Comparison of ENCODE assay signal across 25 mouse cellular contexts in the genomic region with DNA sequence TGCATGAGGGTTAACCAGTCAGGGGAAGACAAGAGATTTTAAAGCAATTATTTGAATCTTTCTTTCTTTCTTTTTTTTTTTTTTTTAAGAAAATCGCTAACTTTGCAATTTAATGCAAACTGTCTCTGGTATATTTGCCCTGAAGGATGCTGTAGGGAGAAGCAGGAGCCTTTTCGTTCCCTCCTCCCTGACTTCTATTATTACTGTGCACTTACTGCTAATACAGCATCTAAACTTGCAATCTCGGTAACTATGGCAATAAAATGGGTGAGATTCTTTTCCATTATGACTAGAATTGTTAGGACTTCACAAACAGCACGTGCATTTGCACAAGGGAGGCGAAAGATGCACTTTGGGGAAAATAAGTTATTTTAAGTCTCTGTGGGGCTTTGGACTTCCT.
"Had no signal": no experiment of that assay in that cellular context is flagged by ENCODE, and none has a peak within 500 bp of the region (broad histone marks: within the 10 kb centered on the region; RNA-seq: fewer than 3 reads in every experiment).

No protein-coding gene starts in this region.

- H3K27ac ChIP-seq: gastrocnemius, adult 2 months; heart, embryonic 10.5 days; hindbrain, embryonic 10.5 days; hindbrain, embryonic 12.5 days; hindbrain, embryonic 14.5 days; intestine, embryonic 15.5 days; layer of hippocampus, adult 2 months; left cerebral cortex, adult 2 months; limb, embryonic 10.5 days; limb, embryonic 12.5 days had no signal

- H3K4me3 ChIP-seq: gastrocnemius, adult 2 months; heart, embryonic 10.5 days; heart, embryonic 12.5 days; hindbrain, embryonic 10.5 days; hindbrain, embryonic 12.5 days; intestine, embryonic 15.5 days; layer of hippocampus, adult 2 months; left cerebral cortex, adult 2 months; limb, embryonic 10.5 days; limb, embryonic 12.5 days had no signal

- H3K36me3 ChIP-seq: heart, embryonic 10.5 days; heart, embryonic 12.5 days; hindbrain, embryonic 10.5 days; hindbrain, embryonic 12.5 days; intestine, embryonic 15.5 days; limb, embryonic 10.5 days; limb, embryonic 12.5 days had no signal

- ATAC-seq: hindbrain, embryonic 16.5 days; inflammation-experienced regulatory T-cells, adult 6 months; intestine, embryonic 15.5 days; intestine, postnatal 0 days had no signal

- H3K4me2 ChIP-seq: heart, embryonic 12.5 days; hindbrain, embryonic 12.5 days; hindbrain, embryonic 14.5 days; intestine, embryonic 15.5 days; limb, embryonic 12.5 days had no signal

- H3K9ac ChIP-seq: heart, embryonic 12.5 days; hindbrain, embryonic 12.5 days; hindbrain, embryonic 14.5 days; intestine, embryonic 15.5 days; limb, embryonic 12.5 days had no signal

- DNase-seq: gastrocnemius, adult 2 months; gastrocnemius, postnatal 10 days; gastrocnemius, postnatal 25 days; heart, adult 18-20 months; heart, postnatal 10 days; heart, postnatal 4 days; kidney, adult 18-20 months; kidney, adult 8-10 months; kidney, postnatal 10 days; kidney, postnatal 25 days; kidney, postnatal 4 days; liver had no signal

- H3K27me3 ChIP-seq: heart, embryonic 12.5 days; hindbrain, embryonic 12.5 days; intestine, embryonic 15.5 days; limb, embryonic 12.5 days had no signal

- H3K4me1 ChIP-seq: heart, embryonic 12.5 days; intestine, embryonic 15.5 days; limb, embryonic 10.5 days; limb, embryonic 12.5 days had no signal

- H3K9me3 ChIP-seq: heart, embryonic 10.5 days; heart, embryonic 12.5 days; hindbrain, embryonic 10.5 days; hindbrain, embryonic 12.5 days; intestine, embryonic 15.5 days; limb, embryonic 10.5 days; limb, embryonic 12.5 days had no signal
